ENCODE assay signal across 24 mouse cellular contexts in genomic region chr1:45663882-45664520, GRCm38 (mm10).
DNase-seq lines count a peak whose midpoint lies in the region; ATAC-seq lines count a peak whose summit lies in the region.
"Had no signal": no experiment of that assay in that cellular context is flagged by ENCODE, and none has a peak within 500 bp of the region (broad histone marks: within the 10 kb centered on the region; RNA-seq: fewer than 3 reads in every experiment).

No protein-coding gene starts in this region.

- DNase-seq in limb, embryonic 10.5 days (ENCODE audit: low spot score) = no peak
- peak; percentile 51 to 57 for DNase-seq in heart, adult 9 months (ENCODE audit: low spot score in 2 of 2)
- DNase-seq in heart, postnatal 4 days = peak; percentile 11
- DNase-seq in frontal cortex, adult 2 months (ENCODE audit: extremely low spot score in 1 of 2, low spot score in 1 of 2) = no peak
- no peak for DNase-seq in frontal cortex, postnatal 25 days (ENCODE audit: low spot score in 2 of 2)
- no peak for DNase-seq in Muller cell, postnatal 12 days (ENCODE audit: inconsistent ontology term)
- DNase-seq: adrenal gland, postnatal 25 days; cerebellum, adult 11 months; cerebellum, postnatal 10 days; kidney, adult 8-10 months; kidney, postnatal 14 days; left cerebral cortex, postnatal 4 days; liver, embryonic 13.5 days; right cerebral cortex, adult 18-20 months; thymus, adult 18-20 months had no signal

- no peaks in the 10 kb centered on the region for H3K9me3 ChIP-seq in limb, embryonic 13.5 days
- no peaks in the 10 kb centered on the region for H3K9me3 ChIP-seq in limb, embryonic 10.5 days (replicated peaks)
- H3K9me3 ChIP-seq in embryonic facial prominence, embryonic 15.5 days (replicated peaks) = no peaks in the 10 kb centered on the region
- H3K9me3 ChIP-seq: forebrain, embryonic 13.5 days; liver, embryonic 13.5 days; lung, embryonic 15.5 days; midbrain, embryonic 12.5 days; neural tube, embryonic 13.5 days had no signal

- no peak overlapping the region for H3K9ac ChIP-seq in limb, embryonic 13.5 days
- H3K9ac ChIP-seq in embryonic facial prominence, embryonic 15.5 days = no peak overlapping the region
- H3K9ac ChIP-seq: forebrain, embryonic 13.5 days; liver, embryonic 13.5 days; lung, embryonic 15.5 days; midbrain, embryonic 12.5 days; neural tube, embryonic 13.5 days had no signal

- no peaks in the 10 kb centered on the region for H3K36me3 ChIP-seq in limb, embryonic 13.5 days
- no peaks in the 10 kb centered on the region for H3K36me3 ChIP-seq in limb, embryonic 10.5 days
- H3K36me3 ChIP-seq in embryonic facial prominence, embryonic 15.5 days = no peaks in the 10 kb centered on the region
- H3K36me3 ChIP-seq: liver, embryonic 13.5 days; lung, embryonic 15.5 days; midbrain, embryonic 12.5 days; neural tube, embryonic 13.5 days had no signal

- peak overlapping the region; percentile 44 for H3K27ac ChIP-seq in limb, embryonic 13.5 days
- H3K27ac ChIP-seq in limb, embryonic 10.5 days = no peak overlapping the region
- peak overlapping the region; percentile 25 for H3K27ac ChIP-seq in embryonic facial prominence, embryonic 15.5 days (replicated peaks)
- H3K27ac ChIP-seq: forebrain, embryonic 13.5 days; layer of hippocampus, adult 2 months; liver, embryonic 13.5 days; lung, embryonic 15.5 days; macrophage; midbrain, embryonic 12.5 days; neural tube, embryonic 13.5 days had no signal

- no peak overlapping the region for H3K4me3 ChIP-seq in limb, embryonic 13.5 days
- H3K4me3 ChIP-seq in limb, embryonic 10.5 days = no peak overlapping the region
- H3K4me3 ChIP-seq in embryonic facial prominence, embryonic 15.5 days (replicated peaks) = no peak overlapping the region
- H3K4me3 ChIP-seq: forebrain, embryonic 13.5 days; layer of hippocampus, adult 2 months; liver, embryonic 13.5 days; lung, embryonic 15.5 days; midbrain, embryonic 12.5 days; neural tube, embryonic 13.5 days had no signal

- peaks cover 3% of the 10 kb centered on the region; the same call in 1 of the 2 replicates for H3K4me1 ChIP-seq in limb, embryonic 13.5 days
- no peaks in the 10 kb centered on the region for H3K4me1 ChIP-seq in limb, embryonic 10.5 days
- no peaks in the 10 kb centered on the region for H3K4me1 ChIP-seq in embryonic facial prominence, embryonic 15.5 days
- H3K4me1 ChIP-seq: forebrain, embryonic 13.5 days; liver, embryonic 13.5 days; lung, embryonic 15.5 days; midbrain, embryonic 12.5 days; neural tube, embryonic 13.5 days had no signal

- H3K27me3 ChIP-seq in limb, embryonic 13.5 days = no peaks in the 10 kb centered on the region
- H3K27me3 ChIP-seq in limb, embryonic 10.5 days (ENCODE audit: low read depth, poor library complexity, severe bottlenecking) = no peaks in the 10 kb centered on the region
- no peaks in the 10 kb centered on the region for H3K27me3 ChIP-seq in embryonic facial prominence, embryonic 15.5 days
- H3K27me3 ChIP-seq: forebrain, embryonic 13.5 days; liver, embryonic 13.5 days; lung, embryonic 15.5 days; midbrain, embryonic 12.5 days; neural tube, embryonic 13.5 days had no signal

- H3K4me2 ChIP-seq in limb, embryonic 13.5 days (replicated peaks) = no peak overlapping the region
- no peak overlapping the region for H3K4me2 ChIP-seq in embryonic facial prominence, embryonic 15.5 days (replicated peaks)
- H3K4me2 ChIP-seq: forebrain, embryonic 13.5 days; liver, embryonic 13.5 days; lung, embryonic 15.5 days; midbrain, embryonic 12.5 days; neural tube, embryonic 13.5 days had no signal

- WGBS in limb, embryonic 13.5 days = 57% methylated on average over 3 of the region's 3 CpGs
- 85% methylated on average over 3 of the region's 3 CpGs for WGBS in limb, embryonic 10.5 days
- 52% methylated on average over 3 of the region's 3 CpGs for WGBS in embryonic facial prominence, embryonic 15.5 days

- ATAC-seq in limb, embryonic 13.5 days (ENCODE audit: low FRiP score, low read depth) = no peak; the same call in 1 of the 2 replicates
- ATAC-seq in embryonic facial prominence, embryonic 15.5 days (ENCODE audit: insufficient number of reproducible peaks, low FRiP score, low TSS enrichment, low read depth) = no peak
- ATAC-seq: CD4-positive, CD25-positive, alpha-beta regulatory T cell, adult 4 months; forebrain, embryonic 13.5 days had no signal

Comparison
In these comparisons a context has a peak if more than half of its experiments do, and no peak if none do; other contexts are left out.
1. DNase-seq: peak in heart, adult 9 months (2 of 2) and heart, postnatal 4 days (single experiment); none in limb, embryonic 10.5 days (single experiment), frontal cortex, adult 2 months (0 of 2), frontal cortex, postnatal 25 days (0 of 2) and Muller cell, postnatal 12 days (single experiment).